Mouse (Mus musculus): ENCODE results near the gene Krt90.
"Not testable (repeated sequence)": the region's sequence is repeated elsewhere in the genome, so short reads cannot be mapped to it uniquely, and the experiment has no call there.

Krt90 gene

GRCm38 (mm10) chr15:101517161-101517560, 45.6 kb downstream of the Krt90 start, which contains the start of gene Gm49425:
Gene Gm49425, minus strand, starts transcription at chr15:101517261.
- not testable (repeated sequence) for DNase-seq (ENCODE audit: low read depth, low spot score)

- no peak for DNase-seq (ENCODE audit: low read depth, low spot score)
Measured at GRCm38 (mm10) chr15:101508247-101508646, 54.5 kb downstream of the Krt90 start.

GRCm38 (mm10) chr15:101506896-101507758, 55.6 kb downstream of the Krt90 start:
- DNase-seq (ENCODE audit: low read depth, low spot score) = no peak

Data from skeletal muscle tissue, adult 2 months (tissue).